Mouse (Mus musculus): ENCODE results near the gene Cct8l1.

DNA sequence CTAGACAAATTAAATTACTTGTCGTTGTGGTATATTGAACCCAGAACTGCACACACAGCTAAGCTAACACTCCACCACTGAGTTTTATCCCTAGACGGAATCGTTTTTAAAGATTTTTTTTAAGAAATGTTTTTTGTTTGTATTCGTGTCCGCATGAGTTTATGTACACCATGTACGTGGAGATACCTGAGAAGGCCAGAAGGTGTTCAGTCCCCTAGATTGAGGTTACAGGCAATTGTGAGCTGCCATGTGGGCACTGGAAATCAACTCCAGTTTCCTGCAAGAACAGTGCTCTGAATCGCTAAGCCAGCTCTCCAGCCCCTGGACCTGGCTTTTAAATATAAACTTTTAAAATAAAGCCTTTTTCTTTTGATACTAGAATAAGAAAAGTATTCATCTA is 15.2 kb upstream of the Cct8l1 start:
- no peak for TF ChIP-seq CTCF (IDR thresholded peaks at IDR 0.05; ENCODE audit: low read depth)
- no peak for TF ChIP-seq EP300 (IDR thresholded peaks at IDR 0.05; ENCODE audit: low read depth)
